Mouse (Mus musculus): ENCODE results near the gene Slc9a4. TPM values are rescaled to one million over a fixed set of nuclear protein-coding genes. Genes with fewer than 3 reads are reported as not detected.
"Not testable (repeated sequence)": the region's sequence is repeated elsewhere in the genome, so short reads cannot be mapped to it uniquely, and the experiment has no call there.

Gene Slc9a4
- polyA plus RNA-seq, 1 experiment: 8.3 TPM

GRCm38 (mm10) chr1:40650803-40651497 is 71.1 kb downstream of the Slc9a4 start:
- DNase-seq (ENCODE audit: low spot score): no peak

DNA sequence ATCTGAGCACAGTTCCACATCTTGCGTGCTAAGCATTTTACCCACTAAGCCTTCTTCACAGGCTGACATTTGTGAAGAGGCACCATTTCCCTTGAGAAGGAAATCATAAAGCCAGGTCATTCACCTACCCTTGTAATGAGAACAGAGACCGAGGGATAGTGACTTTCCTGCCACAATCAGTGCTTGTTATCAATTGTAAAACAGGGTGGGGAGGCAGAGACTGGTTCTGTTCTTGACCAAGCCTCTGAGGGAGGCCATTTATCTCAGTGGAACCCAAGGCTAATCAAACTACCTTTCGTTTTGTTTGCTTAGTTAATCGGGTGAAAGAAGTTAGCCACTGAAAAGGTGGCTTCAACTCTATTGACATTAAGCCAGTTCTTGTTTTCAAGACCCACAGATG is 77.2 kb downstream of the Slc9a4 start:
- DNase-seq (ENCODE audit: low spot score): no peak

GRCm38 (mm10) chr1:40657978-40658496 is 78.2 kb downstream of the Slc9a4 start:
- no peak for DNase-seq (ENCODE audit: low spot score)

GRCm38 (mm10) chr1:40659017-40659416 is 79.1 kb downstream of the Slc9a4 start:
- no peak for DNase-seq (ENCODE audit: low spot score)

GRCm38 (mm10) chr1:40659496-40659895 is 79.6 kb downstream of the Slc9a4 start:
- DNase-seq (ENCODE audit: low spot score): no peak

- DNase-seq (ENCODE audit: low spot score): no peak
These were observed 81.0 kb downstream of the Slc9a4 start for GRCm38 (mm10) chr1:40660838-40661237.

- no peak for DNase-seq (ENCODE audit: low spot score)
These were observed 85.8 kb downstream of the Slc9a4 start for GRCm38 (mm10) chr1:40665401-40666370.

DNA sequence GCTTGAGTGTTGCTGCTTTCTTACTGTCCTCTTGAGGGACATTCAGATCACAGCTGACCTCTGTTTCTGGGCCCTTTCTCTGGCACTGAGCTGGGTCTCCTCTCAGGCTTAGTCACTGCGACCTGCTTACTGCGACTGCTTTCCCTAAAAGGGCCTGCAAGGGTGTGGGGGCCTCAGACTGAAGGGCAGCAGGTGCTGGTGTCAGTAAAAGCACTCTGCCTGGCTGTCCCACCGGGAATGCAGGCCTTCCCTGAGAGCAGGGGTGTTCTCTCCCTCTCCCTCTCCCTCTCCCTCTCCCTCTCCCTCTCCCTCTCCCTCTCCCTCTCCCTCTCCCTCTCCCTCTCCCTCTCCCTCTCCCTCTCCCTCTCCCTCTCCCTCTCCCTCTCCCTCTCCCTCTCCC is 87.6 kb downstream of the Slc9a4 start:
- DNase-seq (ENCODE audit: low spot score): not testable (repeated sequence)

DNA sequence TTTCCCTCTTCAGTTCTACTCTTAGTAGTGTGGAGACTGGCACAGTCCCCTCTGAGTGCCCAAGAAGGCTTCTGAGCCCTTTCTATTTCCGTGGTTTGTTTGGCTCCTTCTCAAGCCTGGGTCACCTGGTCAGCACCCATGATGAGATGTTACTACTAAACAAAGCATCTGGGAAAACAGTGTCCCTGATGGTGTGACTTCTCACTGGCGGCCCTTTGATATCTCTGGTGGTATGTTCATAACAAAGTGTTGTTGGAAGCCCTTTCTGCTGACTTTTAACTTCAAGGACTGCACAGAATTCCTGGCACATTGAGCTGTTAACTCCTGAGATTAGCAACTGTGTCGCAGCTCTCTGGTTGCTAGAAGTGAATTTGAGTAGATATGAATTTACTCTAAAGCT is 90.1 kb downstream of the Slc9a4 start:
- DNase-seq (ENCODE audit: low spot score): no peak

GRCm38 (mm10) chr1:40671490-40671889 is 91.6 kb downstream of the Slc9a4 start:
- no peak for DNase-seq (ENCODE audit: low spot score)

DNA sequence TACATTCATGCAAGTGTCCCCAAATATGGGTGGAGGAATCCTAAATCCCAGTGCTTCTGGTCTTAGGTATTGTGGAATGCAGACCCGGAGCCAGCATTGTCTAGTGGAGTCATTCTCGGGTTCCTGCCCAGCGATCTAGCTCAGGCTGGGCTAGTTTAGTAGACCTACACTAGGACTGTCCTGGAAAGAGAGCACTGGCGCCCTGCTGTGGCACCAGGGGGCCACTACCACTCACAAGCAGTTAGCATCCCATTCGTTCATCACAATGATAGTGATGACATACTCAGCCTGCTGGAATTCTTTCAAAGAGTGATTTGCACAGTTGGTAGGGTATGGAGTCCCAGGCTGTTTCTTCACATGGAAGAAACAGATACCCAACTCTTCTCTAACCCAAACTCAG is 97.4 kb downstream of the Slc9a4 start:
- DNase-seq (ENCODE audit: low spot score): no peak

Other genes with a start within 250 kb of the Slc9a4 start
- gene Il1rl1, start 150.5 kb upstream of the Slc9a4 start, polyA plus RNA-seq (2012; rRNA removed): 1.6 and 1.8 TPM in 2 replicates
- gene Il18r1, start 114.5 kb upstream of the Slc9a4 start, polyA plus RNA-seq (2012; rRNA removed): 4.3 and 5.3 TPM in 2 replicates
- 0.98 and 1.0 TPM in 2 replicates for gene Il18rap, start 64.7 kb upstream of the Slc9a4 start, polyA plus RNA-seq (2012; rRNA removed)
- 5.2 and 7.0 TPM in 2 replicates for gene Slc9a2, start 100.5 kb downstream of the Slc9a4 start, polyA plus RNA-seq (2012; rRNA removed)
- gene Mfsd9, start 210.6 kb downstream of the Slc9a4 start, polyA plus RNA-seq (2012; rRNA removed): 2.8 and 3.4 TPM in 2 replicates
- 0.93 and 1.0 TPM in 2 replicates for gene Tmem182, start 225.5 kb downstream of the Slc9a4 start, polyA plus RNA-seq (2012; rRNA removed)

Data from urinary bladder, adult 2 months (tissue).